Mouse (Mus musculus) spleen, adult 2 months (tissue): ENCODE measurements around the gene Pi4ka. TPM values are rescaled to one million over a fixed set of nuclear protein-coding genes. Genes with fewer than 3 reads are reported as not detected.

ENCODE experiments used
- DNase-seq, 2 experiments: peaks; one replicate each; pipeline versions ENCODE4 v3.0.0 to v3.0.0-alpha.2; 2012 to 2021; ENCODE audit warnings: low spot score in 2 of 2, low read depth in 1 of 2
- H3K27ac ChIP-seq: fragments of 200-500 bp; 2 replicates; pipeline ENCODE4 v1.5.1; 2012; ENCODE audit warnings: low read length, inconsistent platforms; ENCODE audit not compliant: insufficient read depth
- H3K27me3 ChIP-seq: fragments of 200-500 bp; 2 replicates; pipeline ENCODE4 v1.6.1; 2012; ENCODE audit warnings: mild to moderate bottlenecking, moderate library complexity, low read length, inconsistent platforms; ENCODE audit not compliant: control insufficient read depth, insufficient read depth
- H3K36me3 ChIP-seq: fragments of 200-500 bp; 2 replicates; pipeline ENCODE4 v1.6.1; 2012; ENCODE audit warnings: mild to moderate bottlenecking, low read length, inconsistent platforms; ENCODE audit not compliant: control insufficient read depth, insufficient read depth
- H3K4me1 ChIP-seq: fragments of 200-500 bp; 2 replicates; pipeline ENCODE4 v1.6.1; 2011; ENCODE audit warnings: inconsistent platforms; ENCODE audit not compliant: control insufficient read depth, insufficient read depth, insufficient read length
- H3K4me3 ChIP-seq: fragments of 200-500 bp; 2 replicates; pipeline ENCODE4 v1.5.1; 2011; ENCODE audit warnings: mild to moderate bottlenecking, inconsistent platforms; ENCODE audit not compliant: insufficient read depth, insufficient read length; ENCODE audit errors: extremely low read depth
- CTCF ChIP-seq: fragments of 200-500 bp; IDR thresholded peaks from 2 replicates; pipeline ENCODE4 v1.5.1; 2011; ENCODE audit warnings: mild to moderate bottlenecking, inconsistent platforms; ENCODE audit not compliant: insufficient read depth, insufficient read length, insufficient replicate concordance; ENCODE audit errors: extremely low read depth
- POLR2A ChIP-seq: fragments of 200-500 bp; IDR thresholded peaks from 2 replicates; pipeline ENCODE4 v1.6.1; 2011; ENCODE audit warnings: low read depth, low read length, inconsistent platforms
- WGBS: fragments of 180-500 bp; shearing (Covaris S2); methylation state at CpG from one replicate; pipeline ENCODE4 v1.1.7; 2018; 5-methylcytosine and 5-hydroxymethylcytosine counted together
- polyA plus RNA-seq: library from polyadenylated mRNA; depleted of rRNA; stranded (reverse); fragments of >200 nt; gene quantifications from 2 replicates; pipeline ENCODE4 v1.2.3, GENCODE M21; 2012

Gene Pi4ka
- polyA plus RNA-seq, 1 experiment = 53.5 TPM

DNA sequence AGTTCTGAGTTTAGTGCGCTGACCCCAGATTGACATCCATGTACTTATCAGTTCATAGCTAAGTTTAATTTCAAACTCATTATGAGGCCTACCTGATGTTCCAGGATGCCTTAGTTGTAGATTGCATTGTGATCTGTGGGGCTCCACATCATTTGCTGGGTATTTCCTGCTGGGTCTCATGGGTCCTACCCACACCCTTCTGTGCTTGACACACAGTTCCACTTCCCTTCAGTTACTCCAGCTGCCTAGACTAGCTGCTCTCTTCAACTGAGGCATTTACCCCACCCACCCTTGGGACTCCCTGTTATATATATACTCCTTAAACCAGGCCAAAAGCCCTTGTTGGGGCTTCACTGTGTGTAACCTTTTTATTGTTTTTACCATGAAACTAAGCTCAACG lies 2.9 kb upstream of the Pi4ka start:
- no peaks in the 10 kb centered on the region for H3K27me3 ChIP-seq
- peaks cover 12% of the 10 kb centered on the region; the same call in 1 of the 2 replicates for H3K4me1 ChIP-seq
- TF ChIP-seq POLR2A = no peak
- no peak for TF ChIP-seq CTCF
- peak overlapping the region; percentile 78 for H3K27ac ChIP-seq
- DNase-seq = peak; percentile 47 to 58
- 54% methylated on average over 2 of the region's 2 CpGs for WGBS
- no peak overlapping the region for H3K4me3 ChIP-seq
- H3K36me3 ChIP-seq = no peaks in the 10 kb centered on the region

DNA sequence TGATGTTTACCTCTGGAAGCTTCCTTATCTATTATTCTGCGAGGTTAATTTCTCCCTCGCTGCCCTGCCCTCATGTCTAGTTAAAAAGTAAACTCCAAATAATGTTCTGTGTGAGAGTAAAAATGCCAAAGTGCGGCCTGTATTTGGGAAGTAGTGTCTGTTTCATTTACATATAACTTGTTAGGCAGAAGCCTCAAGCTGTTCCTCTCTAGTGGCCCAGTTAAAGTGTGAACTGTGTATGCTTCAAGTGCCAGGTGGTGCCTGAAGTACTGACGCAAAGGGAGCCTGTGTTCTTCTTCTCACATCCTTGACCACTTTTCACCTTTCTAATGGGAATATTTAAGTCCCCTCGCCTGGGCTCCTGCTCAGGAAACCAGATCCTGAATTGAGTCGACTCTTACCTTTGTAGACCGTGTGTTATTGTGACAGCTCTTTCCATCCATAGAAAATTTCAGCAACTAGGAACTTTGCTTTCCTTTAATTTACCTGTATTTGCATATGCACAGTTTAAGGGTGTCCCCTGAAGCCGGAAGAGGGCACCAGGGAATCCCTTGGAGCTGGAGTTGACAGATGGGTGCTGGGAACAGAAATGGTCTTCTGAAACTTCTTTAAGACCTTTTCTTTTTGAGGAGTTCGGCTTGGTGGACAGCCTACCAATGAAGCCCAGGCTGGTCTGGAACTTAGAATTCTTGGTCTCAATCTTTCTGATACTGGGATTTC lies 558 bp upstream of the Pi4ka start:
- no peaks in the 10 kb centered on the region for H3K27me3 ChIP-seq
- no peak for TF ChIP-seq CTCF
- 0 out of 2 replicates have a peak, but pooled peaks have one; percentile 13 for TF ChIP-seq POLR2A
- H3K4me1 ChIP-seq = peaks cover 12% of the 10 kb centered on the region; the same call in 1 of the 2 replicates
- peak; percentile 20 to 38 for DNase-seq
- H3K4me3 ChIP-seq = peak overlapping the region; percentile 88
- H3K36me3 ChIP-seq = no peaks in the 10 kb centered on the region
- WGBS = 23% methylated on average over 9 of the region's 9 CpGs
- H3K27ac ChIP-seq = peak overlapping the region; percentile 94

- Histone ChIP-seq H3K4me3 (peak overlapping the region; percentile 98), H3K27me3 (no peaks in the 10 kb centered on the region), H3K4me1 (peaks cover 11% of the 10 kb centered on the region; the same call in 1 of the 2 replicates), H3K27ac (peak overlapping the region; percentile 88), H3K36me3 (no peaks in the 10 kb centered on the region)
- under 1% methylated on average over 22 of the region's 22 CpGs for WGBS
- no peak for TF ChIP-seq POLR2A
- TF ChIP-seq CTCF = no peak
- peak in 1 of 2 experiments; percentile 58 for DNase-seq
Observed at GRCm38 (mm10) chr16:17405271-17405696, 830 bp downstream of the Pi4ka start.

- peak; percentile 47 to 55 for DNase-seq
- TF ChIP-seq CTCF = peak; percentile 15; the same call in 1 of the 2 replicates
- TF ChIP-seq POLR2A = no peak
- no peak overlapping the region for H3K4me3 ChIP-seq
- no peak overlapping the region for H3K27ac ChIP-seq
- H3K36me3 ChIP-seq = no peaks in the 10 kb centered on the region
- H3K4me1 ChIP-seq = no peaks in the 10 kb centered on the region; the same call in 1 of the 2 replicates
- no peaks in the 10 kb centered on the region for H3K27me3 ChIP-seq
- WGBS = 82% methylated on average over 1 of the region's 1 CpGs
Observed at GRCm38 (mm10) chr16:17402855-17403254, 3.3 kb downstream of the Pi4ka start.

GRCm38 (mm10) chr16:17392784-17393183 lies 13.3 kb downstream of the Pi4ka start:
- Histone ChIP-seq H3K27ac (no peak overlapping the region), H3K27me3 (no peaks in the 10 kb centered on the region), H3K4me1 (no peaks in the 10 kb centered on the region), H3K36me3 (peaks cover 1% of the 10 kb centered on the region; the same call in 1 of the 2 replicates), H3K4me3 (no peak overlapping the region)
- TF ChIP-seq POLR2A = no peak
- no peak for TF ChIP-seq CTCF
- WGBS = 79% methylated on average over 4 of the region's 4 CpGs
- DNase-seq = no peak

DNA sequence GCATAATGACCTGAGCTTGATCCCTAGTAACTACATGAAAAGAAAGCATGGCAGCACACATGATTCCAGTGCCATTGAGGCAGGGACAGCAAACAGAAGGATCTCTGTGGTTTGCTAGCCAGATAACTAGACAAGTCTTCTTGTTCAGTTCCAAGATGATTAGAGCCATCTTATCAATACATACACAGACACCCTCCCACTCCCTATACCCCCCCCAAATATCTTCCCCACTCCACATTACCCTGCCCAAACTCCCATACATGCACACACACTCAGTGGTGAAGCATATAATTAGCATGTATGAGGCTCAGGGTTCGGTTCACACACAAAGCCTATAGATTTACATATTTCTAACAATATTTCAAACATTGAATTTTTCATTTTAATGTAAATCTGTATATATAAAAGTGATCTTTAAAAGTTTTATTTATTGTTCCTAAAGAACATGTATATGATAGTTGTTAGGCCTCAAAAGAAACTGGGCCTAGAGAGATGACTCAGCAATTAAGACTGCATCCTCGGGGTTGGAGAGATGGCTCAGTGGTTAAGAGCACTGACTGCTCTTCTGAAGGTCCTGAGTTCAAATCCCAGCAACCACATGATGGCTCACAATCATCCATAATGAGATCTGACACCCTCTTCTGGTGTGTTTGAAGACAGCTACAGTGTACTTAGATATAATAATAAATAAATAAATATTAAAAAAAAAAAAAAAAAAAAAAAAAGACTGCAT lies 22.4 kb downstream of the Pi4ka start:
- peaks cover 20% of the 10 kb centered on the region for H3K36me3 ChIP-seq
- 87% methylated on average over 2 of the region's 2 CpGs for WGBS
- no peak for TF ChIP-seq CTCF
- TF ChIP-seq POLR2A = no peak
- H3K4me1 ChIP-seq = no peaks in the 10 kb centered on the region
- no peaks in the 10 kb centered on the region for H3K27me3 ChIP-seq
- no peak overlapping the region for H3K4me3 ChIP-seq
- H3K27ac ChIP-seq = no peak overlapping the region
- no peak for DNase-seq

DNA sequence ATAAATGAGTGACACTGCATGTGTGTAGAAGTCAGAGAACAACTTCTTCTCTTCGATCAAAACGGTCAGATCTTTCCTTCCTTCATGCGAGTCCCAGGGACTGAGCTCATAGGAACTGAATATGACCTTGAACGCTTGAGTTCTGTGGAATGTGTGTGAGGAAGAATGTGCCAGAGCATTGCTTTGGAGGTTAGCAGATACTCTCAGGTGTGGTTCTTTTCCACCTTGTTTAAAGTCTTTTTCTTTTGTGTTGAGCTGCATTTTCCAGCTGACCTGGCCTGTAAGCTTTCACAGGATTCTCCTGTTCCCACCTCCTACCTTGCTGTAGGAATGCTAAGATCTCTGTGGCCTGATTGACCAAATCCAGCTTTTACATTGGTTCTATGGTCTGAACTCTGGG lies 23.8 kb downstream of the Pi4ka start:
- 91% methylated on average over 4 of the region's 4 CpGs for WGBS
- Histone ChIP-seq H3K36me3 (peaks cover 20% of the 10 kb centered on the region), H3K27me3 (no peaks in the 10 kb centered on the region), H3K27ac (no peak overlapping the region), H3K4me3 (no peak overlapping the region), H3K4me1 (no peaks in the 10 kb centered on the region)
- TF ChIP-seq POLR2A = no peak
- no peak for TF ChIP-seq CTCF
- DNase-seq = no peak
